Mouse (Mus musculus) brown adipose tissue, adult 24 weeks (tissue): Measurements from ENCODE around the gene Zzz3. TPM values are rescaled to one million over a fixed set of nuclear protein-coding genes. Genes with fewer than 3 reads are reported as not detected.

ENCODE experiments used
- H3K27ac ChIP-seq: fragments of 200-500 bp; replicated peaks from 2 replicates; pipeline ENCODE4 v1.5.1; 2012; ENCODE audit warnings: low read depth, mild to moderate bottlenecking, low read length
- H3K4me1 ChIP-seq: fragments of 200-500 bp; 2 replicates; pipeline ENCODE4 v1.6.1; 2012; ENCODE audit warnings: low read length, mixed read lengths; ENCODE audit not compliant: control insufficient read depth, insufficient read depth, insufficient read length
- H3K4me3 ChIP-seq: fragments of 200-500 bp; 2 replicates; pipeline ENCODE4 v1.5.1; 2012; ENCODE audit warnings: low read depth, mild to moderate bottlenecking, low read length, moderate library complexity; ENCODE audit not compliant: insufficient read depth
- polyA plus RNA-seq: library from polyadenylated mRNA; stranded (reverse); fragments of >200 nt; gene quantifications from 2 replicates; pipeline ENCODE4 v1.2.4, GENCODE M21; 2012; ENCODE audit not compliant: missing spikeins, insufficient read depth, insufficient read length

Zzz3 gene
- polyA plus RNA-seq, 1 experiment: 15.2 TPM

- Histone ChIP-seq H3K4me1 (no peaks in the 10 kb centered on the region), H3K27ac (no peak overlapping the region), H3K4me3 (no peak overlapping the region)
These were observed 11.2 kb upstream of the Zzz3 start for GRCm38 (mm10) chr3:152384106-152384505.

DNA sequence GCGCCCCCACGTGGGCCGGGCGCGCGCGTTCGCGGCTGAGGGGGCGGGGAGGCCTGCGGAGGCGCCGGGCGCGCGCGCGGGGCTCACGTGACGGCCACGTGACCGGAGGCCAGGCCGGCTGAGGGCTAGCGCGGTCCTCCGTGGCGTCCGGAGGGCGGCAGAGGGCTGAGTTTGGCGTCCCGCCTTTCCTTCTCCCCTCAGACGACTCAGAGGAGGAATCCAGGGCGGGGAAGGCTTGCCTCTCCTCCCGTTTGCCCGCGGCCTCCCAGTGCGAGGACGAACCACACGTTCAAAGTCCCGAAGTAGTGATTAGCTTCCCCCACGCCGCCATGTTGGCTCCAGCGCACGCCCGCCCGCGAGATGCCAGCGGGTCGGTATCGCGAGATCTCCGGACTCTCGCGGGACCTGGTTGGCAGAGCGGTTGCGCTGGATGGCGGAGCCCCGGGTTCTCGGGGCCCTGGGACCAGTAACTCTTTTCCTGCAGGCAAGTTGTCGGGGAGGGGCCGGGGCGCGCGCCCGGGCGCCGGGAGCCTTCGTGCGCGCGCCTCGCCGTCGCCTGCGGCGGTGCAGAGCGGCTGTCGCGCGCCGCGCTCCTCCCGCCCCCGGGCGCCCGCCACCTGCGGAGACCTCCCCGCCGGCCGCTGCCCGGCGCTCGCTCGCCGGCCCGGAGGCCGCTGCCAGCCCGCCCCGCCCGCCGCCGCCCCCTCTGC, 1.2 kb downstream of the Zzz3 start:
- Histone ChIP-seq H3K4me1 (peaks cover 6% of the 10 kb centered on the region; the same call in 1 of the 2 replicates), H3K4me3 (peak overlapping the region; percentile 90), H3K27ac (peak overlapping the region; percentile 99)

DNA sequence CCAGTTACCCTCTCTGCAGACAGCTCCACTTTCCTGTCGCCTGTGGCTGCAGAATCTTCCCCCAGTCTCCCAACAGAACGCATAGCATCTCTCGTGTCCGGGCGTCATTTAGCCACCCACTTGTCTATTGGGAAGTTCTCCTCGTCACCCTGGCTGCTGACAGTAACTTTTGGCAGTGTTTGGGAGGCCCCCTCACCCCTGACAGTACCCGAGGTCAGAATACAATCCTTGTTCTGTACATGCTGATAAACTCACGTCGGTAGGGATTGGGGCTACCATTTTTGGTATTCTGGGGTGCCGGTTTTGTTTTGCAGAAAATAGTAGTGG, 1.7 kb downstream of the Zzz3 start:
- Histone ChIP-seq H3K4me3 (peak overlapping the region; percentile 90), H3K27ac (peak overlapping the region; percentile 83), H3K4me1 (peaks cover 7% of the 10 kb centered on the region; the same call in 1 of the 2 replicates)

- Histone ChIP-seq H3K4me3 (peak overlapping the region; percentile 90), H3K4me1 (peaks cover 7% of the 10 kb centered on the region; the same call in 1 of the 2 replicates), H3K27ac (peak overlapping the region; percentile 83)
These were observed 2.2 kb downstream of the Zzz3 start for GRCm38 (mm10) chr3:152397335-152397940.

GRCm38 (mm10) chr3:152400441-152400840, 5.2 kb downstream of the Zzz3 start:
- no peak overlapping the region for H3K4me3 ChIP-seq
- H3K4me1 ChIP-seq: peaks cover 13% of the 10 kb centered on the region
- no peak overlapping the region; the same call in 1 of the 2 replicates for H3K27ac ChIP-seq

- Histone ChIP-seq H3K4me3 (no peak overlapping the region), H3K27ac (no peak overlapping the region), H3K4me1 (peaks cover 13% of the 10 kb centered on the region)
These were observed 5.6 kb downstream of the Zzz3 start for GRCm38 (mm10) chr3:152400875-152401274.

GRCm38 (mm10) chr3:152401964-152402670, 6.8 kb downstream of the Zzz3 start:
- H3K4me1 ChIP-seq: peaks cover 17% of the 10 kb centered on the region

GRCm38 (mm10) chr3:152402671-152403066, 7.4 kb downstream of the Zzz3 start:
- Histone ChIP-seq H3K4me1 (peaks cover 17% of the 10 kb centered on the region), H3K4me3 (no peak overlapping the region), H3K27ac (no peak overlapping the region)

More at GRCm38 (mm10) chr3:152401964-152402670, 6.8 kb downstream of the Zzz3 start:
- Histone ChIP-seq H3K27ac (no peak overlapping the region), H3K4me3 (no peak overlapping the region)

DNA sequence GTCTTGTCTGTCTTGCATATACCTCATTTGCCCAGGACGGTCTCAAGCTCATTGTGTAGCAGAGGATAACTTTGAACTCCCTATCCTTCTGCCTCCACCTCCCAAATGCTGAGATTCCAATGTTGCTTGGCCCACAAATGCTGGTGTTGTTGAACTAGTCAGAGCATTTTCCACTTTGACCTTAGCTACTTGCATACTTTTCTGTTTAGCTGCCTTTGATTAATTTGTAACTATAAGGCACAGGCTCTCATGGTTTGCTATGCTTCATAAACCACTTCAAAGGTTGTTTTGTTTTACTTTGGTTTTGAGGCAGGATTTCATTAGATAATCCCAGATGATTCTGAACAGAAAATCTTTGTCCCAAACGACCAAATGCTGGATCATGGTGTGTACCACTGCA, 8.6 kb downstream of the Zzz3 start:
- no peak overlapping the region; the same call in 1 of the 2 replicates for H3K27ac ChIP-seq

DNA sequence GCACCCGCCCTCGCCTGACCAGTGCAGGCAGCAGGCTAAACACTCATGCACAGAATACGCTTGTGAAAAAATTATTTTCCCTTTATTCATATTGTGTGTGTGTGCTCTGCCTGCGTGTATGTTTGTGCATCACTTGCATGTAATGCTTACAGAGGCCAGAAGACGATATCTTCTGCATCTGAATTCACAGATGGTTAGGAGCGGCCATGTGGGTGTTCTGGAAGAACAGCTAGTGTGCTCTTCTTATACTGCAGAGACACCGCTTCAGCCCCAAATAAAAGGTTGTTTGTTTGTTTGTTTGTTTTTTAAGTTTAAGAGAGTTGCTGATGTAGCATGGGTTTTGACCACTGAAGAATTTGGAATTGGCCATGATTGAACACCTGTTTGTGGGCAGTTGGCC, 10.1 kb downstream of the Zzz3 start:
- Histone ChIP-seq H3K4me3 (no peak overlapping the region), H3K4me1 (peaks cover 13% of the 10 kb centered on the region), H3K27ac (no peak overlapping the region)

More for the DNA sequence above, 8.6 kb downstream of the Zzz3 start:
- Histone ChIP-seq H3K4me1 (peaks cover 17% of the 10 kb centered on the region), H3K4me3 (no peak overlapping the region)

- H3K4me3 ChIP-seq: no peak overlapping the region
- 0 out of 2 replicates have a peak overlapping the region, but pooled peaks have one; percentile 35 for H3K27ac ChIP-seq
- H3K4me1 ChIP-seq: peaks cover 12% of the 10 kb centered on the region
These were observed 10.8 kb downstream of the Zzz3 start for GRCm38 (mm10) chr3:152405978-152406640.

DNA sequence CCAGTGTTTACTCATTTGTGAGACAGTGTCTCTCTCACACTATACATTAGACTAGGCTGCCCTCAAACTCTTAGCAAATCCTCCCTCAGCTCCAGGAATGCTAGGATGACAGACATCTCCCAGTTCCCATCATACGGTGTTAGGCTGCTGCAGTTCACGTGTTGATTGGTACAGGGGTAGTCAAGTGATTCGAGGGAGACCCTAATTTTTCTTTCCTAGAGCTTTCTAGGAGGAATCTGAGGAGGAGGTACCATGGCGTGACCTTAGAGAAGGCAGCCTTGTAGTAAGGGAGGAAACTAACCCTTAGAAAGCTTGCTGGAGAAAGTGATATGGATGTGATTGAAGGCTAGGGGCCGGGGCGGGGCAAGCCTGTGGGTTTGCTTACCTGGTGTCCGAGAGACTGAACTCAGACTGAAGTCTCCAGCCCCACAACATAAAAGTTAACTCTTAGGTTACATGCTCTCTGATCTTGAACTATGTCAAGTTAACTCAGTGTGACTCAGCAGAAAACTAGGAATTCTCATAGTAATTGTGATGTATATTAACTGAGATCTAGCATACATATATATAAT, 15.8 kb downstream of the Zzz3 start:
- H3K27ac ChIP-seq: no peak overlapping the region
- peaks cover 10% of the 10 kb centered on the region for H3K4me1 ChIP-seq
- H3K4me3 ChIP-seq: no peak overlapping the region

DNA sequence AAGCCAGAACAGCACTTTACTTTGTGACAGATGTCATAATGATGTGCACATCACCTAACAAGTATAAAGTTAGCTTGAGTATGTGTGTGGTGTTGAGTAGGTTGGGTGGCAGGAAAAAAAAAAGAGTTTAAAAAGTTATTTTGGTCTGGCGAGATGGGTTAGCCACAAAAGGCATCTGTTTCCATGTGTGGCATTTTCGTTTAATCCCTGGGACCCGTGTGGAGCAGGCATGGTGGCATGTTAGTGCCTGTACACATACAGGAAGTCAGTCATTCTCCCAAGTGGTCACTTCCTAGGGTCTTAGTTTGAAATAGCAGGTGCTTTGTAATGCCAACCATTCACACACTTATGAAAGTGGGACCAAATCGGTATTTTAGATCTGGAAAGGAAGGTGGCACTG, 17.1 kb downstream of the Zzz3 start:
- H3K4me3 ChIP-seq: no peak overlapping the region
- H3K4me1 ChIP-seq: peaks cover 7% of the 10 kb centered on the region; the same call in 1 of the 2 replicates
- no peak overlapping the region for H3K27ac ChIP-seq

DNA sequence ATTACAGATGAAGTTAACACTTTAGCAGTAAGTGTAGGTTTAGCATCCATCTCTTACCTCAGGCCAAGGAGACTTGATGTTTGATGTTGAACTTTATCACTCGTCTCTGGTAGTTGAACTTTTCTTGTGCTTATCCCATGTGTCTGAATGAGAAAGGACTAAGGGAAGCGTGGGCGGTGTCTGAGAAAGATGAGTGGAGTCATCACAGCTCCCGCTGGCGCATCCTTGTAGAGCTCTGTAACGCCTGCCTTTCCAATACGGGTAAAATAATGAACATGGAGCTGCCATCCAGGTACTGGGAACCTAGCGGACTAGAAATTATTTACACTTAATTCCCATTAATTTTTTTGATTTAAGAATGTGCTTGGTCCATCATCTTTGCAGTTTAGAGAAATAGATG, 33.7 kb downstream of the Zzz3 start:
- Histone ChIP-seq H3K27ac (no peak overlapping the region), H3K4me1 (no peaks in the 10 kb centered on the region)

DNA sequence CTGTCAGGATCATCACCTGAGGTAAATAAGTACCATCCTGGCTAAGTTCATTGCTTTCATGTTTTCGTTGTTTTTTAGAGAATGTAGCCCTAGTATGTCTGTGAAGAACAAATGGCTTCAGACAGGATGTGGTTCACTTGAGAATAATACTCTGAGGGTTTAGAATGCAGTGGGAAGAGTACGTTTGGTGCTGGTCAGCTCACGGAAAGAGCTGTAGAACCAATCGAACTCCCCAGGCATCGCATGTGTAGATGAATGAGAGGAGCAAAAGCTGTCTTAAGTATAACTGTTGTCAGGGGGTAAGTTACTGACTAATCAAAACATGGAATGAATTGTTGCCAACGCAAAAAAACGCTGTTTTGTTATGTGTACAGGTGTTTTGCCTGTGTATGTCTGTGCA, 37.4 kb downstream of the Zzz3 start:
- H3K4me1 ChIP-seq: no peaks in the 10 kb centered on the region
- no peak overlapping the region for H3K27ac ChIP-seq
- no peak overlapping the region for H3K4me3 ChIP-seq

More for the DNA sequence above, 33.7 kb downstream of the Zzz3 start:
- H3K4me3 ChIP-seq: no peak overlapping the region
